Mouse (Mus musculus): ENCODE data around the gene Eloa. TPM values are rescaled to one million over a fixed set of nuclear protein-coding genes. Genes with fewer than 3 reads are reported as not detected.

Eloa gene
- polyA plus RNA-seq, 1 experiment from 2014 or later: 41.5 TPM

DNA sequence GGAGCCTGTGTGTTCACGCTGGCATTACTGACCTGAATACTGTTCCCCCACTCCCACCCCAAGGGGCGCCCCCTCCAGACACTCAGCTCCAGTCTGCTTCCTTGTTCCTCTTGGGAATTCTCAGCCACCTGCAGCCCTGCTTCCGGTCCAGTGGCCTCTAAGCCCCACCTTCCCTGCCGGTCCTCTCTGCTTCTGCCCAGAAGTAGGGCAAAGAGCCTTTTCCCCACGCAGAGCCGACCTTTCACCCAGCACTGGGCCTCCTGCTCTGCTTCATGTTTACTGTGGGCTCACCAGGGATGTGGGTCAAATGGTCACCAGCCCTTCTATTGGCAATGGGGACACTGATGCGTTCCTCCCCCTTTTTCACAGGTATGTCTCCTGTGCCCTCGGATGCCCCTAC is 63.2 kb downstream of the Eloa start:
- no peak for DNase-seq (ENCODE audit: low spot score)

DNA sequence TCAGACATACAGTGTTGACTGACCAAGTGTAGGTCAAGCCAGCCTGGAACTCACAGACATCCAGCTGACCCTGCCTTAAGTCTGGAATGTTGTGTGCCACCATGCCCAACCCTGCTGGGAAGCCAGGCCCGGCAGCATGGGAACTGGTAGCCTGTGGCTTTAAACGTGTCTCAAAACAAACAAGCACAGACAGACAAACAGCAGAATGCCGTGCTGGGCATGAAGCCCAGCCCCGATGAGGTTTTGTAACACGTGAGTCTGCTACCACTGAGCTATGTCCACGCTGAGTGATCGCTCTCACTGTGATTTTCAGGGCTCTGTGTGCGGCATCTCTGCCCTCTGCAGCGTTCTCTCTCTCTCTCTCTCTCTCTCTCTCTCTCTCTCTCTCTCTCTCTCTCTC is 65.7 kb downstream of the Eloa start:
- no peak for DNase-seq (ENCODE audit: low spot score)

DNA sequence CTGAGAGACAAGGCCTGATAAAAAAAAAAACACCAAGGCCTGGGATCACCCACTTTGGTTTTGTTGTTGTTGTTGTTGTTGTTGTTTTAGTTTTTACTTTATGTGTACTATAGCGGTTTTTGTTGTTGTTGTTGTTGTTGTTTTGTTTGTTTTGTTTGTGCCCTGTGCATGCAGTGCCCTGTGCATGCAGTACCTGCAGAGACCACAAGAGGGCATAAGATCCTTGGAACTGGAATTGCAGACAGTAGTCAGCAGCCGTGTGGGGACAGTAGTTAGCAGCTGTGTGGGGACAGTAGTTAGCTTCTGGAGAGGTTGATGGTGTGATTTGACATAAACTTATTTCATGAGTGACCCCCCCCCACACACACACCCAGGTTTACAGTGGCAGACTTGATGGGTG is 67.3 kb downstream of the Eloa start:
- peak; percentile 81 for DNase-seq (ENCODE audit: low spot score)

Other genes with a start within 250 kb of the Eloa start
- 276 TPM in 2 replicates for gene Srsf10, start 166.0 kb downstream of the Eloa start, polyA plus RNA-seq (2015; fragmentation: Nextera tagmentation; extraction: Ambion mirVana)
- gene Pnrc2, start 147.9 kb downstream of the Eloa start, polyA plus RNA-seq (2015; fragmentation: Nextera tagmentation; extraction: Ambion mirVana): 217 and 229 TPM in 2 replicates
- 5.5 and 5.8 TPM in 2 replicates for gene Cnr2, start 126.4 kb downstream of the Eloa start, polyA plus RNA-seq (2015; fragmentation: Nextera tagmentation; extraction: Ambion mirVana)
- gene Fuca1, start 101.0 kb downstream of the Eloa start, polyA plus RNA-seq (2015; fragmentation: Nextera tagmentation; extraction: Ambion mirVana): 56.0 and 63.5 TPM in 2 replicates
- gene Hmgcl, start 75.3 kb downstream of the Eloa start, polyA plus RNA-seq (2015; fragmentation: Nextera tagmentation; extraction: Ambion mirVana): 70.1 and 72.8 TPM in 2 replicates
- gene Gale, start 58.0 kb downstream of the Eloa start, polyA plus RNA-seq (2015; fragmentation: Nextera tagmentation; extraction: Ambion mirVana): 41.8 and 43.9 TPM in 2 replicates
- 145 and 149 TPM in 2 replicates for gene Lypla2, start 49.1 kb downstream of the Eloa start, polyA plus RNA-seq (2015; fragmentation: Nextera tagmentation; extraction: Ambion mirVana)
- 174 and 180 TPM in 2 replicates for gene Pithd1, start 34.5 kb downstream of the Eloa start, polyA plus RNA-seq (2015; fragmentation: Nextera tagmentation; extraction: Ambion mirVana)
- gene Rpl11, start 31.7 kb upstream of the Eloa start, polyA plus RNA-seq (2015; fragmentation: Nextera tagmentation; extraction: Ambion mirVana): 717 and 718 TPM in 2 replicates
- gene Id3, start 121.7 kb upstream of the Eloa start, polyA plus RNA-seq (2015; fragmentation: Nextera tagmentation; extraction: Ambion mirVana): 262 and 327 TPM in 2 replicates
- 58.9 and 64.1 TPM in 2 replicates for gene E2f2, start 150.6 kb upstream of the Eloa start, polyA plus RNA-seq (2015; fragmentation: Nextera tagmentation; extraction: Ambion mirVana)
- gene Asap3, start 184.6 kb upstream of the Eloa start, polyA plus RNA-seq (2015; fragmentation: Nextera tagmentation; extraction: Ambion mirVana): 1.3 and 2.1 TPM in 2 replicates
- 1.2 TPM in 2 replicates for gene Tcea3, start 226.0 kb upstream of the Eloa start, polyA plus RNA-seq (2015; fragmentation: Nextera tagmentation; extraction: Ambion mirVana)